Mouse (Mus musculus) lung, postnatal 0 days (tissue): ENCODE measurements around the gene Vrk3. TPM values are rescaled to one million over a fixed set of nuclear protein-coding genes. Genes with fewer than 3 reads are reported as not detected.
A peak's percentile ranks its signal among the peaks of the same experiment; 100 is the strongest.

Experiments
- ATAC-seq: fragments of 200-750 bp; cut with Nextera tagmentation; 2 replicates; pipeline ENCODE4 v1.8.0; 2017; ENCODE audit warnings: moderate library complexity
- DNase-seq: peaks from one replicate; pipeline ENCODE4 v3.0.0-alpha.2; 2016; ENCODE audit warnings: low spot score
- H3K27ac ChIP-seq: fragments of 300-500 bp; sonication (generic); 2 replicates; pipeline ENCODE4 v1.5.1; 2014; ENCODE audit warnings: antibody characterized with exemption, mild to moderate bottlenecking, low read length, mixed read lengths
- H3K27me3 ChIP-seq: fragments of 300-500 bp; sonication (generic); replicated peaks from 2 replicates; pipeline ENCODE4 v1.6.1; 2014; ENCODE audit warnings: low read length, mixed read lengths; ENCODE audit not compliant: insufficient read depth
- H3K36me3 ChIP-seq: fragments of 300-500 bp; sonication (generic); 2 replicates; pipeline ENCODE4 v1.6.1; 2014; ENCODE audit warnings: low read length, mixed read lengths; ENCODE audit not compliant: insufficient read depth
- H3K4me1 ChIP-seq: fragments of 300-500 bp; sonication (generic); 2 replicates; pipeline ENCODE4 v1.6.1; 2014; ENCODE audit warnings: antibody characterized with exemption, low read depth, low read length, mixed read lengths; ENCODE audit not compliant: insufficient read depth
- H3K4me2 ChIP-seq: fragments of 300-500 bp; sonication (generic); replicated peaks from 2 replicates; pipeline ENCODE4 v1.6.1; 2014; ENCODE audit warnings: low read depth, mild to moderate bottlenecking, low read length, moderate library complexity, mixed read lengths
- H3K4me3 ChIP-seq: fragments of 300-500 bp; sonication (generic); 2 replicates; pipeline ENCODE4 v1.5.1; 2014; ENCODE audit warnings: low read depth, low read length
- H3K9ac ChIP-seq: fragments of 300-500 bp; sonication (generic); replicated peaks from 2 replicates; pipeline ENCODE4 v1.6.1; 2014; ENCODE audit warnings: low read depth, mild to moderate bottlenecking
- H3K9me3 ChIP-seq: fragments of 300-500 bp; sonication (generic); 2 replicates; pipeline ENCODE4 v1.6.1; 2016; ENCODE audit warnings: low read length, mixed read lengths
- CTCF ChIP-seq: IDR thresholded peaks from 2 replicates; pipeline ENCODE4 v1.5.1; 2016; ENCODE audit warnings: antibody characterized with exemption, mild to moderate bottlenecking
- EP300 ChIP-seq: IDR thresholded peaks from 2 replicates; pipeline ENCODE4 v1.6.1; 2016; ENCODE audit warnings: antibody characterized with exemption, mild to moderate bottlenecking, control low read depth
- WGBS: fragments of 180-500 bp; shearing (Covaris S2); extraction: QIAGEN DNeasy Blood & Tissue Kit; methylation state at CpG from one replicate; pipeline ENCODE4 v1.1.7; 2014; 5-methylcytosine and 5-hydroxymethylcytosine counted together
- polyA plus RNA-seq: library from polyadenylated mRNA; unstranded; fragments of >200 nt; fragmentation: Nextera tagmentation; extraction: Ambion mirVana; gene quantifications from 2 replicates; pipeline ENCODE4 v1.2.1, GENCODE M21; 2015

The Vrk3 gene
- polyA plus RNA-seq, 1 experiment from 2014 or later: 48.3 TPM

DNA sequence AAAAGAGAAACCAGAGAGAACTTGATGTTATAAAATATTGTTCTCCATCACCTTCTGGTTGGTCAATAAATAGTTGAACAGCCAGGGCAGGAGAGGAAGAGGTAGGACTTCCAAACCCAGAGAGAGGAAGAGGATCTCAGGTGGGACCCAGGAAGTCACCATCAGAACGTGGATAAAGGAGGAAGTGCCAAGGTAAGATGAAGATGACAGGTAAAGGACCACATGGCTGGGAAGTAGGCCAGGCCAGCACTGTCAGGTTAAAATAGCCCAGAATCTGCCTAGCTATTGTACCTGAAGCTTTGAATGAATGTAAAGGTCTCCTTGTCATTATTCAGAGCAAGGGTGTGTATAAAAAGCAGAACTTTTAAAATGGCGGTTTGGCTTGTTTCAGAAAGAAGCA lies 60.7 kb downstream of the Vrk3 start:
- no peaks in the 10 kb centered on the region; the same call in 1 of the 2 replicates for H3K36me3 ChIP-seq
- no peaks in the 10 kb centered on the region for H3K4me1 ChIP-seq
- no peaks in the 10 kb centered on the region for H3K27me3 ChIP-seq
- H3K9ac ChIP-seq: no peak overlapping the region
- no peak for DNase-seq
- no peaks in the 10 kb centered on the region for H3K9me3 ChIP-seq
- TF ChIP-seq CTCF: no peak
- no peak for TF ChIP-seq EP300
- H3K4me2 ChIP-seq: no peak overlapping the region
- 71% methylated on average over 2 of the region's 2 CpGs for WGBS
- H3K27ac ChIP-seq: no peak overlapping the region
- H3K4me3 ChIP-seq: no peak overlapping the region
- ATAC-seq: no peak

GRCm38 (mm10) chr7:44809466-44809865 lies 61.3 kb downstream of the Vrk3 start:
- no peaks in the 10 kb centered on the region for H3K4me1 ChIP-seq
- no peak overlapping the region for H3K27ac ChIP-seq
- H3K36me3 ChIP-seq: no peaks in the 10 kb centered on the region; the same call in 1 of the 2 replicates
- H3K27me3 ChIP-seq: no peaks in the 10 kb centered on the region
- DNase-seq: peak; percentile 3
- no peaks in the 10 kb centered on the region for H3K9me3 ChIP-seq
- no peak overlapping the region for H3K4me3 ChIP-seq
- ATAC-seq: no peak
- no peak for TF ChIP-seq CTCF
- TF ChIP-seq EP300: no peak
- WGBS: 82% methylated on average over 3 of the region's 3 CpGs
- no peak overlapping the region for H3K9ac ChIP-seq
- H3K4me2 ChIP-seq: no peak overlapping the region

DNA sequence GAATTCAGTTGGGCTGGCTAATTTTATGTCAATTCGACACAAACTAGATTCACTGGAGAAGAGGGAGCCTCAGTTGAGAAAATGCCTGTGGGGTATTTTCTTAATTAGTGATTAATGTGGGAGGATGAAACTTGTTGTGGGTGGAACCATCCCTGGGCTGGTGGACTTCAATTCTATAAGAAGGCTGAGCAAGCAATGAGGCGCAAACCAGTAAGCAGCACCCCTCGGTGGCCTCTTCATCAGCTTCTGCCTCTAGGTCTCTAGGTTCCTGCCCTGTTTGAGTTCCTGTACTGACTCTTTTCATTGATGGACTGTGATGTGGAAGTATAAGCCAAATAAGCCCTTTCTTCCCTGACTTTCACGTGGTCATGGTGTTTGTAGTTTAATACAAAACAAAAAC lies 62.2 kb downstream of the Vrk3 start:
- H3K4me1 ChIP-seq: no peaks in the 10 kb centered on the region
- no peak for TF ChIP-seq CTCF
- no peak for TF ChIP-seq EP300
- H3K4me2 ChIP-seq: no peak overlapping the region
- H3K9ac ChIP-seq: no peak overlapping the region
- H3K27ac ChIP-seq: no peak overlapping the region
- 80% methylated on average over 4 of the region's 4 CpGs for WGBS
- H3K9me3 ChIP-seq: no peaks in the 10 kb centered on the region
- no peak overlapping the region for H3K4me3 ChIP-seq
- ATAC-seq (no peak), DNase-seq (no peak)
- no peaks in the 10 kb centered on the region; the same call in 1 of the 2 replicates for H3K36me3 ChIP-seq
- H3K27me3 ChIP-seq: no peaks in the 10 kb centered on the region

DNA sequence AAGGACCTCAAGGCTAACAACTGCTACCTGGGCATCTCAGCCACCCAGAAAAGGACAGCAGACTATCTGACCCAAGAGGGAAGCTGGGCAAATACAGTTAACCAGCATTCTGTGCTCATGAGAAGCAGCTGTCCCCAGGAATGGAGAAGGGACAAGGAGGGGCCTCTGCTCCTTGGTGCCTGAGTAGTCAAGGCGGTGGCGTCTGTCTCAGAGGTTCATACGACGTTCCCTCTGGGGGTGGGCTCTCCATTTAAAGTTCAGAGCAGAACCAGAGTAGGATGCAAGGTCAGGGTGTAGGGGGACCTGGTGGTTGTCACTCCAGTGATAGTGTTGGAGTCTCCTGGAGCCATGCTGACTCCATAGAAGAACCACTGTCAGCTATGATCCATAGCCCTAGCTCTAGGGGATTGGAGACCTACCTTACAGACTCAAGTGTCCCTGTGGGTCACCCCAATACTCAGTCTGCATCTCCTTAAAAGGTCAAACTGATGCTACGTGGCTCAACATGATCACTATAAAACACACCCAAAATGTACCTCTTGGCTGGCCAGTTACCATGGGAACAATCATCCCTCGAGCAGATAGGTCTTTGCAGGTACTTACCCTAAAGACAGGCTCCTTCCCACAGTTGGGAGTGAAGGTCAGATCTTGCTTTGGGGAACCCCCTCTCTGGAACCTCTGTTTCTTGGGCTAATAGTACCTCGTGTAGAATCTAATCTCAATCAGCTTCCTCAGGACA lies 62.8 kb downstream of the Vrk3 start:
- ATAC-seq (no peak), DNase-seq (peak; percentile 4)
- WGBS: 83% methylated on average over 7 of the region's 7 CpGs
- Histone ChIP-seq H3K9ac (no peak overlapping the region), H3K4me1 (no peaks in the 10 kb centered on the region), H3K9me3 (no peaks in the 10 kb centered on the region), H3K36me3 (no peaks in the 10 kb centered on the region; the same call in 1 of the 2 replicates), H3K27ac (no peak overlapping the region), H3K4me3 (no peak overlapping the region), H3K4me2 (no peak overlapping the region), H3K27me3 (no peaks in the 10 kb centered on the region)
- TF ChIP-seq CTCF (no peak), EP300 (no peak)

- no peak overlapping the region for H3K27ac ChIP-seq
- H3K9ac ChIP-seq: no peak overlapping the region
- no peak for TF ChIP-seq EP300
- no peak for TF ChIP-seq CTCF
- ATAC-seq (no peak), DNase-seq (peak; percentile 4)
- WGBS: 93% methylated on average over 20 of the region's 20 CpGs
- H3K9me3 ChIP-seq: no peaks in the 10 kb centered on the region
- no peaks in the 10 kb centered on the region for H3K27me3 ChIP-seq
- no peak overlapping the region for H3K4me2 ChIP-seq
- H3K4me3 ChIP-seq: no peak overlapping the region
- H3K4me1 ChIP-seq: peaks cover 8% of the 10 kb centered on the region; the same call in 1 of the 2 replicates
- no peaks in the 10 kb centered on the region; the same call in 1 of the 2 replicates for H3K36me3 ChIP-seq
Observed at GRCm38 (mm10) chr7:44812651-44813325, 64.6 kb downstream of the Vrk3 start.

DNA sequence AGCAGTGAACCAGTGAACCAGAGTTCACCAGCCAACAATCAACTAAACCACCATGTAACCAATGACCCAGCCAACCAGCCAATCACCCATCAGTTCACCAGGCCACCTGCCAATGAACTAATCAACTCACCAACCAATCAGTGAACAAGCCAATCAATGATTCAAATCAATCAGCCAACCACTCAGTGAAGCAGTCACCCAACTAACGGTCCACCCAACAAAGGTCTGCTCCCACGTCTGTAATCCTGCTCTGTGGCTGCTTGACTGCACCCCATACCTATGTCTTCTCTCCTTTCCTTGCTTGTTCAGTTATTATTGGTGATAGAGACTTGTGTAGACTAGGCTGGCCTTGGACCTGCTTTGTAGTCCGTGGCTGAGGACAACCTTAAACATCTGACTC lies 65.8 kb downstream of the Vrk3 start:
- no peak overlapping the region for H3K27ac ChIP-seq
- 86% methylated on average over 3 of the region's 3 CpGs for WGBS
- H3K9ac ChIP-seq: no peak overlapping the region

More for the DNA sequence above, 65.8 kb downstream of the Vrk3 start:
- Histone ChIP-seq H3K9me3 (no peaks in the 10 kb centered on the region), H3K4me1 (peaks cover 16% of the 10 kb centered on the region; the same call in 1 of the 2 replicates), H3K27me3 (no peaks in the 10 kb centered on the region), H3K4me3 (no peak overlapping the region), H3K36me3 (no peaks in the 10 kb centered on the region; the same call in 1 of the 2 replicates), H3K4me2 (no peak overlapping the region)
- TF ChIP-seq CTCF: no peak
- TF ChIP-seq EP300: no peak
- ATAC-seq (no peak), DNase-seq (no peak)
